Mouse (Mus musculus) midbrain, embryonic 16.5 days (tissue): ENCODE measurements around the gene Tulp3. TPM values are rescaled to one million over a fixed set of nuclear protein-coding genes. Genes with fewer than 3 reads are reported as not detected.

Experiments used
- ATAC-seq: fragments of 200-750 bp; cut with Nextera tagmentation; 2 replicates; pipeline ENCODE4 v1.8.0; 2017; ENCODE audit warnings: moderate TSS enrichment
- H3K27ac ChIP-seq: fragments of 300-500 bp; sonication (generic); 2 replicates; pipeline ENCODE4 v1.5.1; 2014; ENCODE audit warnings: mild to moderate bottlenecking, low read length, mixed read lengths
- H3K27me3 ChIP-seq: fragments of 300-500 bp; sonication (generic); 2 replicates; pipeline ENCODE4 v1.6.1; 2014; ENCODE audit warnings: low read depth, low read length, mixed read lengths; ENCODE audit not compliant: control insufficient read depth, insufficient read depth
- H3K36me3 ChIP-seq: fragments of 300-500 bp; sonication (generic); 2 replicates; pipeline ENCODE4 v1.6.1; 2014; ENCODE audit warnings: mild to moderate bottlenecking, low read length, moderate library complexity, mixed read lengths; ENCODE audit not compliant: control insufficient read depth, insufficient read depth
- H3K4me1 ChIP-seq: fragments of 300-500 bp; sonication (generic); 2 replicates; pipeline ENCODE4 v1.6.1; 2014; ENCODE audit warnings: mild to moderate bottlenecking, low read length, mixed read lengths; ENCODE audit not compliant: control insufficient read depth, insufficient read depth
- H3K4me2 ChIP-seq: fragments of 300-500 bp; sonication (generic); 2 replicates; pipeline ENCODE4 v1.6.1; 2014; ENCODE audit warnings: mild to moderate bottlenecking, low read length, mixed read lengths
- H3K4me3 ChIP-seq: fragments of 300-500 bp; sonication (generic); 2 replicates; pipeline ENCODE4 v1.5.1; 2014; ENCODE audit warnings: low read depth, mild to moderate bottlenecking, low read length, moderate library complexity, mixed read lengths
- H3K9ac ChIP-seq: fragments of 300-500 bp; sonication (generic); 2 replicates; pipeline ENCODE4 v1.6.1; 2014; ENCODE audit warnings: low read depth, low read length, mixed read lengths
- H3K9me3 ChIP-seq: fragments of 300-500 bp; sonication (generic); replicated peaks from 2 replicates; pipeline ENCODE4 v1.6.1; 2014; ENCODE audit warnings: mild to moderate bottlenecking, low read length, mixed read lengths; ENCODE audit not compliant: control insufficient read depth, poor library complexity, severe bottlenecking
- WGBS: fragments of 180-500 bp; shearing (Covaris S2); extraction: QIAGEN DNeasy Blood & Tissue Kit; methylation state at CpG from one replicate; pipeline ENCODE4 v1.1.7; 2014; 5-methylcytosine and 5-hydroxymethylcytosine counted together
- polyA plus RNA-seq: library from polyadenylated mRNA; unstranded; fragments of >200 nt; fragmentation: Nextera tagmentation; extraction: Ambion mirVana; gene quantifications from 2 replicates; pipeline ENCODE4 v1.2.1, GENCODE M21; 2015

Tulp3 gene
- polyA plus RNA-seq, 1 experiment from 2014 or later = 16.6 TPM

DNA sequence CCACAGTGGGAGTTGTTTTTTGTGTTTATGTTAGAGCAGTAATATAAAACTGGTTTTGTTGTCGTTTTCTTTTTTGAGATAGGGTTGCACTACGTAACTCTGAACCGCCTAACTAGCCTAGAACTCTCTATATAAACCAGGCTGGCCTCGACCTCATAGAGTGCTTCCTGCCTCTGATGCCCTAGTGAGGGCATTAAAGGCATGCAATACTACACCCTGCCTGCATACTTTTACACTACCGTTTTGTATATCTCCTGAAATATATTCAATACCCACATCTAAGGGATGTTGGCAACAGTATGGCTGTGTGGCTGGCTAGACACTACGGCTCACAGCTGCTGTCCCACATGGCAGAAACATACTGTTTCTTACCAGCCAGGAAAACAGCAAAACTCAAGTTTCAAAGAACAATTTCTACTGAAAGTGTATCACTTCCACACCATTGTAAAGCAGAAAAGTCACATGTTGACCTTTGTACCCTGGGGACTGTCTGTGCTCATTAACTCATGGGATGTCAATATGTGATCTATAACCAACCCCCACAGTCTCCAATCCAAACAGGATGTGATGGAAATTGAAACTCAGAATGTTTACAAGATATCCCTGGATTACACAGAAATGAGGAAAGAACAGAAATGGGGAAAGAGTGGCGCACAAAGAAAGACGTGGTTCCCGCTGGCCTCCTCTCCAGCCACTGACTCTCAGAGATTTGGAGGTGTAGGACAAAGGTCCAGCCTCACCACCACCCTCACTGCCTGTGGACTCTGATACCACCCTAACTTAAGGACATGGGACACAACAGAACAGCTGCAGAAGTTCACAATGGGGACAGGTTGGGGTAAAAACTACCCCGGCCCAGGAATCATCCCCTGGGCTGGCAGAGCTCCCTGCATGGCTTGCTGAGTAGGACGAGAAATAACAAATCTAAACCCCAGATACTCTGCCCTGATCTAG lies 78.2 kb downstream of the Tulp3 start:
- no peaks in the 10 kb centered on the region for H3K27me3 ChIP-seq
- 88% methylated on average over 11 of the region's 11 CpGs for WGBS
- no peak for ATAC-seq
- no peaks in the 10 kb centered on the region for H3K36me3 ChIP-seq
- H3K4me3 ChIP-seq = no peak overlapping the region
- H3K9me3 ChIP-seq = no peaks in the 10 kb centered on the region
- H3K4me2 ChIP-seq = no peak overlapping the region
- H3K9ac ChIP-seq = no peak overlapping the region
- H3K27ac ChIP-seq = no peak overlapping the region
- no peaks in the 10 kb centered on the region; the same call in 1 of the 2 replicates for H3K4me1 ChIP-seq

DNA sequence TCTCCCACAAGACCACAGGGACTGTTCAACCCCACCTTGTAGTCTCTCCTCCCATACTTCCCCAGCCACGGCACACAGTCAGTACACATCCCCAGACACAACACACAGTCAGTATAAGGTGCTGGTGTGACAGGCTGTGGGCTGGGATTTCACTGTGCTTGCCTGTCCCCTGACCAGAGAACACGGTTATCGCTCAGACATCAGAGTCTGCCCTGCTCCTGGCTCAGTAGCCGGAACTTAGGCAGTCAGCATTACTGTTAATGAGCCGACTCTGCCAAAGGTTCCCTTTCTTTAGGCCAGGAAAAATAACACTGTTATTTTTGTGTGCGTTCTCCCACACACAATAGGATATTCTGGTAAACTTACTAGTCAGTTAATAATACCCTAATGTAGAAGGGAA lies 79.3 kb downstream of the Tulp3 start:
- no peak for ATAC-seq

GRCm38 (mm10) chr6:128275506-128276064 lies 80.1 kb downstream of the Tulp3 start:
- Histone ChIP-seq H3K4me1 (no peaks in the 10 kb centered on the region), H3K4me3 (no peak overlapping the region), H3K9ac (no peak overlapping the region), H3K27me3 (no peaks in the 10 kb centered on the region), H3K4me2 (no peak overlapping the region), H3K9me3 (no peaks in the 10 kb centered on the region), H3K36me3 (no peaks in the 10 kb centered on the region), H3K27ac (no peak overlapping the region)
- WGBS = 93% methylated on average over 8 of the region's 8 CpGs
- no peak for ATAC-seq

More for the DNA sequence above, 79.3 kb downstream of the Tulp3 start:
- 93% methylated on average over 6 of the region's 6 CpGs for WGBS
- H3K27ac ChIP-seq = no peak overlapping the region
- H3K27me3 ChIP-seq = no peaks in the 10 kb centered on the region
- no peak overlapping the region for H3K4me2 ChIP-seq
- H3K4me3 ChIP-seq = no peak overlapping the region
- H3K4me1 ChIP-seq = no peaks in the 10 kb centered on the region
- H3K9ac ChIP-seq = no peak overlapping the region
- no peaks in the 10 kb centered on the region for H3K9me3 ChIP-seq
- no peaks in the 10 kb centered on the region for H3K36me3 ChIP-seq

GRCm38 (mm10) chr6:128273507-128273906 lies 82.1 kb downstream of the Tulp3 start:
- Histone ChIP-seq H3K9ac (no peak overlapping the region), H3K27me3 (no peaks in the 10 kb centered on the region), H3K36me3 (no peaks in the 10 kb centered on the region), H3K27ac (no peak overlapping the region), H3K4me2 (no peak overlapping the region), H3K4me1 (no peaks in the 10 kb centered on the region), H3K9me3 (no peaks in the 10 kb centered on the region), H3K4me3 (no peak overlapping the region)
- WGBS = 58% methylated on average over 1 of the region's 1 CpGs
- ATAC-seq = no peak

- Histone ChIP-seq H3K9ac (no peak overlapping the region), H3K27me3 (no peaks in the 10 kb centered on the region), H3K27ac (no peak overlapping the region), H3K4me2 (no peak overlapping the region), H3K4me3 (no peak overlapping the region), H3K4me1 (no peaks in the 10 kb centered on the region), H3K9me3 (no peaks in the 10 kb centered on the region), H3K36me3 (no peaks in the 10 kb centered on the region)
- WGBS = 97% methylated on average over 17 of the region's 17 CpGs
- no peak for ATAC-seq
These were observed 82.9 kb downstream of the Tulp3 start for GRCm38 (mm10) chr6:128272754-128273153.

Other genes with a start within 250 kb of the Tulp3 start
- gene Tspan9, start 212.3 kb downstream of the Tulp3 start, polyA plus RNA-seq = 43.2 and 46.3 TPM in 2 replicates
- gene Tead4, start 55.0 kb downstream of the Tulp3 start, polyA plus RNA-seq = 0.58 and 0.65 TPM in 2 replicates
- gene Rhno1, start 7.1 kb upstream of the Tulp3 start, polyA plus RNA-seq = 77.0 and 84.1 TPM in 2 replicates
- gene Foxm1, start 7.1 kb upstream of the Tulp3 start, polyA plus RNA-seq = 4.8 and 5.4 TPM in 2 replicates
- gene Tex52, start 19.6 kb upstream of the Tulp3 start, polyA plus RNA-seq = 0.70 and 0.83 TPM in 2 replicates
- not detected in 2 replicates for gene Gm44596, start 19.7 kb upstream of the Tulp3 start, polyA plus RNA-seq
- gene Nrip2, start 43.4 kb upstream of the Tulp3 start, polyA plus RNA-seq = 10.7 and 13.6 TPM in 2 replicates
- gene Itfg2, start 69.1 kb upstream of the Tulp3 start, polyA plus RNA-seq = 46.4 and 48.8 TPM in 2 replicates
- gene Fkbp4, start 82.8 kb upstream of the Tulp3 start, polyA plus RNA-seq = 357 and 394 TPM in 2 replicates
- not detected in 2 replicates for gene Pzp, start 170.9 kb upstream of the Tulp3 start, polyA plus RNA-seq
- gene A2ml1, start 225.8 kb upstream of the Tulp3 start, polyA plus RNA-seq = 1.4 and 3.5 TPM in 2 replicates